ENCODE assay signal across 16 mouse cellular contexts in genomic region chr13:53281604-53282396, GRCm38 (mm10). TPM values are rescaled to one million over a fixed set of nuclear protein-coding genes. Genes with fewer than 3 reads are reported as not detected.
DNase-seq lines count a peak whose midpoint lies in the region; ATAC-seq and TF ChIP-seq lines count a peak whose summit lies in the region.
"Had no signal": no experiment of that assay in that cellular context is flagged by ENCODE, and none has a peak within 500 bp of the region (broad histone marks: within the 10 kb centered on the region; RNA-seq: fewer than 3 reads in every experiment).

No protein-coding gene starts in this region.

- H3K27ac ChIP-seq in heart, embryonic 12.5 days (ENCODE audit: poor library complexity, severe bottlenecking) = peak overlapping the region; percentile 69; the same call in 1 of the 2 replicates
- H3K27ac ChIP-seq in lung, embryonic 14.5 days (ENCODE audit: low read depth) = peak overlapping the region; percentile 2; the same call in 1 of the 2 replicates
- no peak overlapping the region for H3K27ac ChIP-seq in embryonic facial prominence, embryonic 12.5 days
- H3K27ac ChIP-seq in limb, embryonic 10.5 days = peak overlapping the region; percentile 37; the same call in 1 of the 2 replicates
- H3K27ac ChIP-seq: kidney, embryonic 15.5 days; liver, embryonic 12.5 days; neural tube, embryonic 12.5 days had no signal

- no peaks in the 10 kb centered on the region for H3K36me3 ChIP-seq in heart, embryonic 12.5 days
- H3K36me3 ChIP-seq in lung, embryonic 14.5 days (ENCODE audit: insufficient read depth) = no peaks in the 10 kb centered on the region
- no peaks in the 10 kb centered on the region for H3K36me3 ChIP-seq in embryonic facial prominence, embryonic 12.5 days
- no peaks in the 10 kb centered on the region for H3K36me3 ChIP-seq in limb, embryonic 10.5 days
- H3K36me3 ChIP-seq: kidney, embryonic 15.5 days; liver, embryonic 12.5 days; neural tube, embryonic 12.5 days had no signal

- H3K4me2 ChIP-seq in heart, embryonic 12.5 days = peak overlapping the region; percentile 77
- peak overlapping the region; percentile 89 for H3K4me2 ChIP-seq in lung, embryonic 14.5 days
- H3K4me2 ChIP-seq in embryonic facial prominence, embryonic 12.5 days (replicated peaks) = peak overlapping the region; percentile 66; the same call in 1 of the 2 replicates
- H3K4me2 ChIP-seq: kidney, embryonic 15.5 days; liver, embryonic 12.5 days; neural tube, embryonic 12.5 days had no signal

- 43% methylated on average over 11 of the region's 11 CpGs for WGBS in heart, embryonic 12.5 days
- WGBS in lung, embryonic 14.5 days = 19% methylated on average over 11 of the region's 11 CpGs
- 40% methylated on average over 11 of the region's 11 CpGs for whole genome bisulfite sequencing in lung, adult 2 months
- WGBS in embryonic facial prominence, embryonic 12.5 days = 24% methylated on average over 11 of the region's 11 CpGs
- 29% methylated on average over 11 of the region's 11 CpGs for WGBS in limb, embryonic 10.5 days

- H3K9ac ChIP-seq in heart, embryonic 12.5 days = 0 out of 2 replicates have a peak overlapping the region, but pooled peaks have one; percentile 7
- H3K9ac ChIP-seq in lung, embryonic 14.5 days = no peak overlapping the region
- no peak overlapping the region for H3K9ac ChIP-seq in embryonic facial prominence, embryonic 12.5 days
- H3K9ac ChIP-seq: kidney, embryonic 15.5 days; liver, embryonic 12.5 days; neural tube, embryonic 12.5 days had no signal

- H3K27me3 ChIP-seq in heart, embryonic 12.5 days (replicated peaks) = no peaks in the 10 kb centered on the region; the same call in 1 of the 2 replicates
- H3K27me3 ChIP-seq in lung, embryonic 14.5 days (ENCODE audit: insufficient read depth, low read length) = no peaks in the 10 kb centered on the region
- no peaks in the 10 kb centered on the region for H3K27me3 ChIP-seq in embryonic facial prominence, embryonic 12.5 days
- no peaks in the 10 kb centered on the region for H3K27me3 ChIP-seq in limb, embryonic 10.5 days (ENCODE audit: low read depth, poor library complexity, severe bottlenecking)

- TF ChIP-seq CTCF in lung, embryonic 14.5 days (IDR thresholded peaks at IDR 0.05; ENCODE audit: low read depth) = no peak
- TF ChIP-seq CTCF in lung, adult 2 months (IDR thresholded peaks at IDR 0.05; ENCODE audit: insufficient read depth, low read length) = no peak

- no peak for TF ChIP-seq POLR2A in lung, adult 2 months (IDR thresholded peaks at IDR 0.05; ENCODE audit: borderline replicate concordance, extremely low read depth, low read depth, low read length)

- no peak for ATAC-seq in heart, embryonic 12.5 days (ENCODE audit: insufficient number of reproducible peaks, low FRiP score)
- ATAC-seq in lung, embryonic 14.5 days (ENCODE audit: insufficient read depth) = no peak
- ATAC-seq in embryonic facial prominence, embryonic 12.5 days (ENCODE audit: insufficient number of reproducible peaks, insufficient read depth, low FRiP score, low TSS enrichment) = no peak
- ATAC-seq: forebrain, embryonic 14.5 days; liver, embryonic 12.5 days had no signal

- H3K4me3 ChIP-seq in heart, embryonic 12.5 days = no peak overlapping the region
- H3K4me3 ChIP-seq in lung, embryonic 14.5 days (ENCODE audit: low read depth, low read length) = no peak overlapping the region
- H3K4me3 ChIP-seq in lung, adult 2 months (replicated peaks; ENCODE audit: extremely low read depth, low read depth, low read length) = no peak overlapping the region
- H3K4me3 ChIP-seq in embryonic facial prominence, embryonic 12.5 days = no peak overlapping the region
- peak overlapping the region; percentile 93 for H3K4me3 ChIP-seq in limb, embryonic 10.5 days
- H3K4me3 ChIP-seq: kidney, embryonic 15.5 days; liver, embryonic 12.5 days; neural tube, embryonic 12.5 days had no signal

- DNase-seq in heart, adult 11 months = no peak
- DNase-seq in lung, embryonic 14.5 days = peak; percentile 59
- no peak for DNase-seq in lung, adult 2 months
- no peak for DNase-seq in limb, embryonic 10.5 days (ENCODE audit: low spot score)
- no peak for DNase-seq in urinary bladder, adult 2 months (ENCODE audit: low spot score)
- DNase-seq in spleen, postnatal 4 days (ENCODE audit: low spot score in 2 of 2) = no peak
- DNase-seq: B cell, adult 2 months; cerebellum, postnatal 10 days; heart, adult 18-20 months; thymus, adult 18-20 months had no signal

- no peaks in the 10 kb centered on the region for H3K9me3 ChIP-seq in heart, embryonic 12.5 days (replicated peaks)
- H3K9me3 ChIP-seq in lung, embryonic 14.5 days (ENCODE audit: low read depth, low read length) = no peaks in the 10 kb centered on the region
- no peaks in the 10 kb centered on the region for H3K9me3 ChIP-seq in embryonic facial prominence, embryonic 12.5 days
- H3K9me3 ChIP-seq in limb, embryonic 10.5 days (replicated peaks) = no peaks in the 10 kb centered on the region
- H3K9me3 ChIP-seq: kidney, embryonic 15.5 days; liver, embryonic 12.5 days; neural tube, embryonic 12.5 days had no signal

- peaks cover 76% of the 10 kb centered on the region for H3K4me1 ChIP-seq in heart, embryonic 12.5 days (replicated peaks)
- peaks cover 40% of the 10 kb centered on the region for H3K4me1 ChIP-seq in lung, embryonic 14.5 days (ENCODE audit: insufficient read depth)
- H3K4me1 ChIP-seq in lung, adult 2 months (ENCODE audit: control insufficient read depth, insufficient read depth, low read length) = no peaks in the 10 kb centered on the region
- peaks cover 65% of the 10 kb centered on the region for H3K4me1 ChIP-seq in embryonic facial prominence, embryonic 12.5 days
- H3K4me1 ChIP-seq in limb, embryonic 10.5 days = peaks cover 89% of the 10 kb centered on the region
- H3K4me1 ChIP-seq: liver, embryonic 12.5 days had no signal

RNA-seq across cellular contexts. Expression of gene Ror2, which starts 4.1 kb away (rescaled TPM):
- polyA plus RNA-seq in heart, embryonic 12.5 days (2016; fragmentation: Nextera tagmentation; extraction: Ambion mirVana) = 28.3 and 30.7 TPM in 2 replicates
- polyA plus RNA-seq in lung, embryonic 14.5 days (2014; fragmentation: Nextera tagmentation; extraction: Ambion mirVana) = 16.2 and 18.2 TPM in 2 replicates
- polyA plus RNA-seq in lung, adult 2 months (2012; rRNA removed) = 4.0 and 4.3 TPM in 2 replicates
- 42.0 and 42.1 TPM in 2 replicates for polyA plus RNA-seq in embryonic facial prominence, embryonic 12.5 days (2016; fragmentation: Nextera tagmentation; extraction: Ambion mirVana)
- polyA plus RNA-seq in limb, embryonic 10.5 days (2016; fragmentation: Nextera tagmentation; extraction: Ambion mirVana) = 37.9 and 40.1 TPM in 2 replicates
- polyA plus RNA-seq in urinary bladder, adult 2 months (2012; rRNA removed) = 8.6 and 11.7 TPM in 2 replicates
